Mouse (Mus musculus): ENCODE results near the gene Isg20.

GRCm38 (mm10) chr7:78895021-78895652 lies 18.1 kb upstream of the Isg20 start:
- TF ChIP-seq CTCF (IDR thresholded peaks at IDR 0.05 in 2 of 3, conservative IDR thresholded peaks at IDR 0.05 in 1 of 3; ENCODE audit: control insufficient read depth in 1 of 3, insufficient read depth in 1 of 3, low read depth in 2 of 3, low read length in 3 of 3, poor library complexity in 1 of 3, severe bottlenecking in 1 of 3) (no peak), RCOR1 (IDR thresholded peaks at IDR 0.05; ENCODE audit: low read depth, low read length) (no peak), POLR2A (IDR thresholded peaks at IDR 0.05; ENCODE audit: control insufficient read depth in 1 of 2, insufficient read depth in 1 of 2, low read depth in 1 of 2, low read length in 2 of 2, poor library complexity in 1 of 2) (no peak), TCF12 (IDR thresholded peaks at IDR 0.05; ENCODE audit: low read depth, low read length) (no peak), EP300 (IDR thresholded peaks at IDR 0.05; ENCODE audit: low read depth in 1 of 2, low read length in 2 of 2) (no peak), MAX (IDR thresholded peaks at IDR 0.05; ENCODE audit: low read length) (no peak), ZC3H11A (IDR thresholded peaks at IDR 0.05; ENCODE audit: low read depth, low read length) (no peak), NRF1 (IDR thresholded peaks at IDR 0.05; ENCODE audit: insufficient read depth, low read depth, low read length, poor library complexity, severe bottlenecking) (no peak)
